Mouse (Mus musculus) cortical plate, adult 2 months (tissue): ENCODE measurements around the gene Entpd7.

Experiments
- CTCF ChIP-seq: fragments of 200-500 bp; IDR thresholded peaks from 2 replicates; pipeline ENCODE4 v1.5.1; 2011; ENCODE audit warnings: mild to moderate bottlenecking, control low read depth, low read length; ENCODE audit not compliant: insufficient read depth; ENCODE audit errors: extremely low read depth
- POLR2A ChIP-seq: fragments of 200-500 bp; IDR thresholded peaks from 2 replicates; pipeline ENCODE4 v1.6.1; 2011; ENCODE audit warnings: mild to moderate bottlenecking, low read length, control low read depth; ENCODE audit not compliant: insufficient read depth; ENCODE audit errors: extremely low read depth

DNA sequence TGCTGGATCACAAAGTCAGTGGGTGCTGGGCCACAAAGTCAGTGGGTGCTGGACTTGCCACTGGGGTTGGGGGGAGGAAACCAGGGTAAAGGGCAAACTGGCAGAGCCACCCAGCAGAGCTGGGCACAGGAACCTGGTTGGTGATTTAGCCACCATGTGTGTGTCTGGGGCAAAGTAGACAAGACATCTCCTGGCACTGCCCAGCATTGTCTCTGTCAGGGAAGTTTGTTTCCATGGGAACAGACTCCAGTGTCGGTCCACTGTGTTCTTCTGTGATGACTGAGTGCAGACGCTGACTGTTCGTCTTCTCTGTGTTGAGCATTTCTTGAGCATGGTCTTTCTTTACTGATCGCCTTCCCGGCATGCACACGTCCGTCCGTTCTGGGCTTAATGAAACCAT, 19.8 kb downstream of the Entpd7 start:
- TF ChIP-seq POLR2A: no peak
- TF ChIP-seq CTCF: no peak
